Mouse (Mus musculus): ENCODE measurements around the gene Gps2.

- TF ChIP-seq CTCF (IDR thresholded peaks at IDR 0.05 in 2 of 3, conservative IDR thresholded peaks at IDR 0.05 in 1 of 3; ENCODE audit: control insufficient read depth in 1 of 3, insufficient read depth in 1 of 3, low read depth in 2 of 3, low read length in 3 of 3, poor library complexity in 1 of 3, severe bottlenecking in 1 of 3) (no peak), MAX (IDR thresholded peaks at IDR 0.05; ENCODE audit: low read length) (no peak), POLR2AphosphoS2 (IDR thresholded peaks at IDR 0.05; ENCODE audit: low read length) (no peak)
Observed at GRCm38 (mm10) chr11:69864138-69864860, 49.4 kb upstream of the Gps2 start.

Measured in MEL (cell line).